ENCODE assay signal across 37 mouse cellular contexts in the genomic region with DNA sequence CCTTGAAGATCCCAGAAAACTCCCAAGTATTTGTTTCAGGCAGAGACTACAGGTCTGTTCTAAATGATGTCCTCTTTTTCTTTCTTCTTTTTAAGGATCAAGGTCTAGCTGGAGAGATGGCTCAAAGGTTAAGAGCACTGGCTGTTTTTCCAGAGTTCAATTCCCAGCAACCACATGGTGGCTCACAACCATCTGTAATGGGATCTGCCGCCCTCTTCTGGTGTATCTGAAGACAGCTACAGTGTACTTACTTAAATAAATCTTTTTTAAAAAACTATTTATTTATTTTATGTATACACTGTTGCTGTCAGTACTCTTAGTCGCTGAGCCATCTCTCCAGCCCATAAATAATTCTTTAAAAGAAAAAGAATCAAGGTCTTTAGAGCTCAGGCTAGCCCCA. TPM values are rescaled to one million over a fixed set of nuclear protein-coding genes. Genes with fewer than 3 reads are reported as not detected.
DNase-seq lines count a peak whose midpoint lies in the region; ATAC-seq and TF ChIP-seq lines count a peak whose summit lies in the region.
"Had no signal": no experiment of that assay in that cellular context is flagged by ENCODE, and none has a peak within 500 bp of the region (broad histone marks: within the 10 kb centered on the region; RNA-seq: fewer than 3 reads in every experiment).

No protein-coding gene starts in this region.

- H3K9ac ChIP-seq in intestine, postnatal 0 days (ENCODE audit: low read depth, low read length) = no peak overlapping the region
- H3K9ac ChIP-seq in intestine, embryonic 15.5 days = no peak overlapping the region
- H3K9ac ChIP-seq in liver, postnatal 0 days (replicated peaks) = no peak overlapping the region
- H3K9ac ChIP-seq in liver, embryonic 12.5 days = no peak overlapping the region
- H3K9ac ChIP-seq in MEL (ENCODE audit: control insufficient read depth, low read depth, low read length, poor library complexity, severe bottlenecking) = no peak overlapping the region
- H3K9ac ChIP-seq: embryonic facial prominence, embryonic 15.5 days; forebrain, embryonic 12.5 days; neural tube, embryonic 13.5 days; stomach, embryonic 15.5 days had no signal

- H3K9me3 ChIP-seq in intestine, postnatal 0 days (ENCODE audit: control insufficient read depth) = no peaks in the 10 kb centered on the region
- H3K9me3 ChIP-seq in intestine, embryonic 15.5 days = no peaks in the 10 kb centered on the region
- no peaks in the 10 kb centered on the region for H3K9me3 ChIP-seq in liver, postnatal 0 days (ENCODE audit: low read length)
- no peaks in the 10 kb centered on the region for H3K9me3 ChIP-seq in liver, embryonic 12.5 days (replicated peaks)
- no peaks in the 10 kb centered on the region for H3K9me3 ChIP-seq in E14TG2a.4 (ENCODE audit: low read length)
- no peaks in the 10 kb centered on the region for H3K9me3 ChIP-seq in MEL (replicated peaks; ENCODE audit: insufficient read depth, low read length)
- H3K9me3 ChIP-seq: embryonic facial prominence, embryonic 10.5 days; embryonic facial prominence, embryonic 15.5 days; forebrain, embryonic 12.5 days; neural tube, embryonic 13.5 days; stomach, embryonic 15.5 days had no signal

- no peak overlapping the region for H3K27ac ChIP-seq in intestine, postnatal 0 days (ENCODE audit: low read depth, low read length)
- H3K27ac ChIP-seq in intestine, embryonic 15.5 days = no peak overlapping the region
- no peak overlapping the region for H3K27ac ChIP-seq in liver, postnatal 0 days (ENCODE audit: low read depth)
- H3K27ac ChIP-seq in liver, embryonic 12.5 days = no peak overlapping the region
- H3K27ac ChIP-seq in MEL (ENCODE audit: control insufficient read depth, low read depth, low read length) = no peak overlapping the region
- H3K27ac ChIP-seq: embryonic facial prominence, embryonic 10.5 days; embryonic facial prominence, embryonic 15.5 days; forebrain, embryonic 12.5 days; hindbrain, embryonic 10.5 days; neural tube, embryonic 13.5 days; stomach, embryonic 15.5 days had no signal

- H3K4me3 ChIP-seq in intestine, postnatal 0 days (ENCODE audit: low read depth, low read length) = no peak overlapping the region
- no peak overlapping the region for H3K4me3 ChIP-seq in intestine, embryonic 15.5 days (replicated peaks)
- no peak overlapping the region for H3K4me3 ChIP-seq in liver, postnatal 0 days (ENCODE audit: low read depth, low read length)
- no peak overlapping the region for H3K4me3 ChIP-seq in liver, embryonic 12.5 days
- H3K4me3 ChIP-seq in E14TG2a.4 (replicated peaks; ENCODE audit: low read length) = no peak overlapping the region
- no peak overlapping the region for H3K4me3 ChIP-seq in MEL (ENCODE audit: control insufficient read depth in 1 of 2, insufficient read depth in 1 of 2, low read depth in 2 of 2, low read length in 2 of 2)
- H3K4me3 ChIP-seq: embryonic facial prominence, embryonic 10.5 days; embryonic facial prominence, embryonic 15.5 days; forebrain, embryonic 12.5 days; hindbrain, embryonic 10.5 days; neural tube, embryonic 13.5 days; stomach, embryonic 15.5 days had no signal

- no peak for TF ChIP-seq EP300 in liver, postnatal 0 days (IDR thresholded peaks at IDR 0.05; ENCODE audit: low read depth)
- no peak for TF ChIP-seq EP300 in MEL (IDR thresholded peaks at IDR 0.05; ENCODE audit: low read depth in 1 of 2, low read length in 2 of 2)

- H3K4me2 ChIP-seq in intestine, postnatal 0 days (replicated peaks; ENCODE audit: low read depth) = no peak overlapping the region
- H3K4me2 ChIP-seq in intestine, embryonic 15.5 days (replicated peaks) = no peak overlapping the region
- no peak overlapping the region for H3K4me2 ChIP-seq in liver, postnatal 0 days (ENCODE audit: low read depth, low read length)
- H3K4me2 ChIP-seq in liver, embryonic 12.5 days = no peak overlapping the region
- H3K4me2 ChIP-seq: embryonic facial prominence, embryonic 15.5 days; forebrain, embryonic 12.5 days; midbrain, embryonic 11.5 days; neural tube, embryonic 13.5 days; stomach, embryonic 15.5 days had no signal

- H3K27me3 ChIP-seq in intestine, postnatal 0 days (replicated peaks; ENCODE audit: control insufficient read depth, insufficient read depth, low read length) = no peaks in the 10 kb centered on the region
- no peaks in the 10 kb centered on the region for H3K27me3 ChIP-seq in intestine, embryonic 15.5 days (replicated peaks)
- no peaks in the 10 kb centered on the region for H3K27me3 ChIP-seq in liver, postnatal 0 days (ENCODE audit: insufficient read depth, low read length)
- no peaks in the 10 kb centered on the region for H3K27me3 ChIP-seq in liver, embryonic 12.5 days (replicated peaks)
- H3K27me3 ChIP-seq in E14TG2a.4 (ENCODE audit: insufficient read depth, low read length) (no peaks in the 10 kb centered on the region), MEL (ENCODE audit: control insufficient read depth in 1 of 2, insufficient read depth in 2 of 2, low read length in 2 of 2) (no peaks in the 10 kb centered on the region)
- H3K27me3 ChIP-seq: CH12.LX; embryonic facial prominence, embryonic 15.5 days; forebrain, embryonic 12.5 days; neural tube, embryonic 13.5 days; stomach, embryonic 15.5 days had no signal

- no peak for ATAC-seq in intestine, postnatal 0 days
- no peak for ATAC-seq in intestine, embryonic 15.5 days
- ATAC-seq in liver, postnatal 0 days = no peak
- ATAC-seq in liver, embryonic 12.5 days = no peak
- ATAC-seq: hindbrain, embryonic 16.5 days; intestine, embryonic 16.5 days had no signal

- WGBS in intestine, postnatal 0 days = 67% methylated on average over 2 of the region's 2 CpGs
- WGBS in intestine, embryonic 15.5 days = 71% methylated on average over 2 of the region's 2 CpGs
- 78% methylated on average over 2 of the region's 2 CpGs for WGBS in liver, postnatal 0 days (ENCODE audit: insufficient replicate concordance)
- WGBS in liver, embryonic 12.5 days (ENCODE audit: insufficient replicate concordance) = 49% methylated on average over 2 of the region's 2 CpGs

- peak; percentile 31 for TF ChIP-seq RAD21 in MEL (IDR thresholded peaks at IDR 0.05; ENCODE audit: low read depth, low read length)

- TF ChIP-seq CTCF in intestine, postnatal 0 days (IDR thresholded peaks at IDR 0.05; ENCODE audit: low read depth) = peak; percentile 30
- TF ChIP-seq CTCF in liver, postnatal 0 days (IDR thresholded peaks at IDR 0.05; ENCODE audit: low read depth) = peak; percentile 32
- TF ChIP-seq CTCF in E14TG2a.4 (conservative IDR thresholded peaks at IDR 0.05; ENCODE audit: low read length) = peak; percentile 47
- peak; percentile 25 to 51 (median 31); a peak in 5 of 6 replicates for TF ChIP-seq CTCF in MEL (IDR thresholded peaks at IDR 0.05 in 2 of 3, conservative IDR thresholded peaks at IDR 0.05 in 1 of 3; ENCODE audit: control insufficient read depth in 1 of 3, insufficient read depth in 1 of 3, low read depth in 2 of 3, low read length in 3 of 3, poor library complexity in 1 of 3, severe bottlenecking in 1 of 3)

- no peaks in the 10 kb centered on the region for H3K79me2 ChIP-seq in MEL (ENCODE audit: control insufficient read depth, insufficient read depth, low read length, poor library complexity)

- no peak for DNase-seq in liver, postnatal 0 days
- DNase-seq in MEL (ENCODE audit: low read depth, low spot score) = peak; percentile 33
- DNase-seq in adrenal gland, postnatal 10 days = no peak
- no peak for DNase-seq in cerebellum, adult 8-10 months
- DNase-seq: adrenal gland, postnatal 36 days; cerebellum, adult 2 months; cerebellum, postnatal 25 days; heart, postnatal 14 days; kidney, postnatal 25 days; layer of hippocampus, postnatal 36 days; lung, adult 2 months; lung, postnatal 36 days; thymus, postnatal 14 days had no signal

- H3K4me1 ChIP-seq in intestine, postnatal 0 days (replicated peaks; ENCODE audit: control insufficient read depth, insufficient read depth, low read length) = no peaks in the 10 kb centered on the region
- H3K4me1 ChIP-seq in intestine, embryonic 15.5 days (replicated peaks) = no peaks in the 10 kb centered on the region
- peaks cover 12% of the 10 kb centered on the region; the same call in 1 of the 2 replicates for H3K4me1 ChIP-seq in liver, postnatal 0 days (ENCODE audit: insufficient read depth)
- peaks cover 26% of the 10 kb centered on the region for H3K4me1 ChIP-seq in liver, embryonic 12.5 days
- H3K4me1 ChIP-seq in E14TG2a.4 (replicated peaks; ENCODE audit: low read depth, low read length) = peaks cover 66% of the 10 kb centered on the region
- peaks cover 2 to 14% of the 10 kb centered on the region in 2 experiments; a peak in 3 of 4 replicates for H3K4me1 ChIP-seq in MEL (ENCODE audit: control insufficient read depth in 1 of 2, insufficient read depth in 2 of 2, low read length in 2 of 2)
- H3K4me1 ChIP-seq: embryonic facial prominence, embryonic 15.5 days; stomach, embryonic 15.5 days had no signal

- TF ChIP-seq POLR2A in MEL (IDR thresholded peaks at IDR 0.05; ENCODE audit: control insufficient read depth in 1 of 2, insufficient read depth in 1 of 2, low read depth in 1 of 2, low read length in 2 of 2, poor library complexity in 1 of 2) = no peak

- H3K36me3 ChIP-seq in intestine, postnatal 0 days (ENCODE audit: control insufficient read depth, insufficient read depth) = peaks cover 80% of the 10 kb centered on the region
- peaks cover 25% of the 10 kb centered on the region for H3K36me3 ChIP-seq in intestine, embryonic 15.5 days
- peaks cover 53% of the 10 kb centered on the region for H3K36me3 ChIP-seq in liver, postnatal 0 days (replicated peaks; ENCODE audit: insufficient read depth, low read length)
- H3K36me3 ChIP-seq in liver, embryonic 12.5 days = peaks cover 94% of the 10 kb centered on the region
- H3K36me3 ChIP-seq in E14TG2a.4 (ENCODE audit: insufficient read depth, low read length) (peaks cover 66% of the 10 kb centered on the region), MEL (ENCODE audit: control insufficient read depth in 1 of 2, insufficient read depth in 2 of 2, low read length in 2 of 2) (peaks cover 0 to 12% of the 10 kb centered on the region in 2 experiments; a peak in 2 of 4 replicates)

RNA-seq across cellular contexts. Expression of gene Coro1c, which starts 38.7 kb away (rescaled TPM):
- 116 and 127 TPM in 2 replicates for polyA plus RNA-seq in intestine, postnatal 0 days (2015; fragmentation: Nextera tagmentation; extraction: Ambion mirVana)
- 167 and 173 TPM in 2 replicates for polyA plus RNA-seq in intestine, embryonic 15.5 days (2015; fragmentation: Nextera tagmentation; extraction: Ambion mirVana)
- polyA plus RNA-seq in liver, postnatal 0 days (2015; fragmentation: Nextera tagmentation; extraction: Ambion mirVana) = 23.6 and 27.6 TPM in 2 replicates
- polyA plus RNA-seq in liver, embryonic 12.5 days (2016; fragmentation: Nextera tagmentation; extraction: Ambion mirVana) = 78.7 and 78.8 TPM in 2 replicates
- total RNA-seq in MEL (2012; rRNA removed) = 103 TPM in 2 replicates
- polyA plus RNA-seq in MEL (2012; ENCODE audit: insufficient read depth in 1 of 2, insufficient read length in 2 of 2, low read depth in 1 of 2, low replicate concordance in 2 of 2, missing spikeins in 1 of 2) = 100 to 1,000 TPM in 1 of 2 experiments, 10 to 100 TPM in 1; 77.3 to 158 TPM
- total RNA-seq in adrenal gland, postnatal 10 days (2021) = 10 to 100 TPM; 66.4 to 78.9 TPM

RNA-seq across cellular contexts. Expression of gene Ssh1, which starts 46.4 kb away (rescaled TPM):
- 5.1 TPM in 2 replicates for polyA plus RNA-seq in intestine, postnatal 0 days (2015; fragmentation: Nextera tagmentation; extraction: Ambion mirVana)
- 10.1 and 11.8 TPM in 2 replicates for polyA plus RNA-seq in intestine, embryonic 15.5 days (2015; fragmentation: Nextera tagmentation; extraction: Ambion mirVana)
- 3.7 and 4.3 TPM in 2 replicates for polyA plus RNA-seq in liver, postnatal 0 days (2015; fragmentation: Nextera tagmentation; extraction: Ambion mirVana)
- polyA plus RNA-seq in liver, embryonic 12.5 days (2016; fragmentation: Nextera tagmentation; extraction: Ambion mirVana) = 8.9 and 10.9 TPM in 2 replicates
- total RNA-seq in MEL (2012; rRNA removed) = 2.3 and 4.0 TPM in 2 replicates
- 1 to 10 TPM in 1 of 2 experiments, not detected in 1; 6.8 TPM for polyA plus RNA-seq in MEL (2012; ENCODE audit: insufficient read depth in 1 of 2, insufficient read length in 2 of 2, low read depth in 1 of 2, low replicate concordance in 2 of 2, missing spikeins in 1 of 2)
- 10 to 100 TPM; 14.2 to 20.0 TPM for total RNA-seq in adrenal gland, postnatal 10 days (2021)

RNA-seq across cellular contexts. Expression of gene Dao, which starts 56.2 kb away (rescaled TPM):
- polyA plus RNA-seq in intestine, postnatal 0 days (2015; fragmentation: Nextera tagmentation; extraction: Ambion mirVana) = 18.2 and 23.2 TPM in 2 replicates
- 13.8 and 17.1 TPM in 2 replicates for polyA plus RNA-seq in intestine, embryonic 15.5 days (2015; fragmentation: Nextera tagmentation; extraction: Ambion mirVana)
- polyA plus RNA-seq in liver, postnatal 0 days (2015; fragmentation: Nextera tagmentation; extraction: Ambion mirVana) = not detected in 2 replicates
- not detected in 2 replicates for polyA plus RNA-seq in liver, embryonic 12.5 days (2016; fragmentation: Nextera tagmentation; extraction: Ambion mirVana)
- total RNA-seq in MEL (2012; rRNA removed) = not detected in 2 replicates
- polyA plus RNA-seq in MEL (2012; ENCODE audit: insufficient read depth in 1 of 2, insufficient read length in 2 of 2, low read depth in 1 of 2, low replicate concordance in 2 of 2, missing spikeins in 1 of 2) = under 1 TPM in 1 of 2 experiments, not detected in 1; 0.04 TPM
- total RNA-seq in adrenal gland, postnatal 10 days (2021) = not detected
- total RNA-seq: adrenal gland, postnatal 36 days; gastrocnemius, adult 18-20 months; gastrocnemius, postnatal 4 days; heart, postnatal 14 days; left cerebral cortex, postnatal 10 days; liver, adult 2 months; megakaryocyte, adult 5-6 weeks had no signal
- polyA plus RNA-seq: brain, embryonic 14.5 days; C2C12; embryonic facial prominence, embryonic 10.5 days; embryonic facial prominence, embryonic 15.5 days; forebrain, embryonic 12.5 days; heart, embryonic 14.5 days; hindbrain, embryonic 10.5 days; hindbrain, embryonic 16.5 days; limb, embryonic 11.5 days; liver, adult 2 months; midbrain, embryonic 11.5 days; neural tube, embryonic 13.5 days; urinary bladder, adult 2 months had no signal

Comparison
In these comparisons a context has a peak if more than half of its experiments do, and no peak if none do; other contexts are left out.
1. RNA of gene Dao, which starts 56.2 kb away (polyA plus RNA-seq): 18.2 to 23.2 TPM in intestine, postnatal 0 days and 13.8 to 17.1 TPM in intestine, embryonic 15.5 days; 0.04 TPM in MEL, not detected in liver, embryonic 12.5 days and not detected in liver, postnatal 0 days; every median in the first group is over 10 times any median in the second.
2. Peak in every context shown above with its lines, with median percentiles within 50 percentile points of each other: CTCF ChIP-seq.